Mouse (Mus musculus): ENCODE measurements around the gene Exosc7. TPM values are rescaled to one million over a fixed set of nuclear protein-coding genes. Genes with fewer than 3 reads are reported as not detected.

The Exosc7 gene
- polyA plus RNA-seq, 1 experiment from 2014 or later = 11.6 TPM

GRCm38 (mm10) chr9:123115566-123115965 lies 2.6 kb downstream of the Exosc7 start:
- peaks cover 20% of the 10 kb centered on the region for H3K36me3 ChIP-seq (ENCODE audit: inconsistent target)

GRCm38 (mm10) chr9:123123017-123123416 lies 10.0 kb downstream of the Exosc7 start:
- H3K4me3 ChIP-seq (ENCODE audit: inconsistent target) = no peak overlapping the region
- H3K27ac ChIP-seq = no peak overlapping the region
- H3K36me3 ChIP-seq (ENCODE audit: inconsistent target) = peaks cover 44% of the 10 kb centered on the region
- no peaks in the 10 kb centered on the region for H3K79me2 ChIP-seq (ENCODE audit: inconsistent target)
- 89% methylated on average over 3 of the region's 3 CpGs for WGBS (ENCODE audit: missing documents)

More at GRCm38 (mm10) chr9:123115566-123115965, 2.6 kb downstream of the Exosc7 start:
- Histone ChIP-seq H3K27ac (no peak overlapping the region), H3K4me3 (ENCODE audit: inconsistent target) (no peak overlapping the region), H3K79me2 (ENCODE audit: inconsistent target) (peaks cover 52% of the 10 kb centered on the region)
- 100% methylated on average over 1 of the region's 1 CpGs for WGBS (ENCODE audit: missing documents)

- Histone ChIP-seq H3K4me3 (ENCODE audit: inconsistent target) (no peak overlapping the region), H3K79me2 (ENCODE audit: inconsistent target) (no peaks in the 10 kb centered on the region), H3K36me3 (ENCODE audit: inconsistent target) (peaks cover 50% of the 10 kb centered on the region), H3K27ac (no peak overlapping the region)
- 94% methylated on average over 6 of the region's 6 CpGs for WGBS (ENCODE audit: missing documents)
Measured at GRCm38 (mm10) chr9:123123571-123124412, 10.8 kb downstream of the Exosc7 start.

- WGBS (ENCODE audit: missing documents) = 94% methylated on average over 2 of the region's 2 CpGs
- no peak overlapping the region for H3K27ac ChIP-seq
- no peaks in the 10 kb centered on the region for H3K79me2 ChIP-seq (ENCODE audit: inconsistent target)
- H3K4me3 ChIP-seq (ENCODE audit: inconsistent target) = no peak overlapping the region
- H3K36me3 ChIP-seq (ENCODE audit: inconsistent target) = peaks cover 46% of the 10 kb centered on the region
Measured at GRCm38 (mm10) chr9:123124413-123124981, 11.5 kb downstream of the Exosc7 start.

GRCm38 (mm10) chr9:123127663-123128062 lies 14.6 kb downstream of the Exosc7 start:
- Histone ChIP-seq H3K36me3 (ENCODE audit: inconsistent target) (peaks cover 50% of the 10 kb centered on the region), H3K27ac (no peak overlapping the region), H3K4me3 (ENCODE audit: inconsistent target) (no peak overlapping the region), H3K79me2 (ENCODE audit: inconsistent target) (no peaks in the 10 kb centered on the region)
- 93% methylated on average over 6 of the region's 6 CpGs for WGBS (ENCODE audit: missing documents)

- H3K27ac ChIP-seq = no peak overlapping the region
- H3K79me2 ChIP-seq (ENCODE audit: inconsistent target) = no peaks in the 10 kb centered on the region
- 95% methylated on average over 3 of the region's 3 CpGs for WGBS (ENCODE audit: missing documents)
- H3K4me3 ChIP-seq (ENCODE audit: inconsistent target) = no peak overlapping the region
- H3K36me3 ChIP-seq (ENCODE audit: inconsistent target) = peaks cover 77% of the 10 kb centered on the region
Measured at GRCm38 (mm10) chr9:123132994-123133393, 20.0 kb downstream of the Exosc7 start.

- Histone ChIP-seq H3K4me3 (ENCODE audit: inconsistent target) (no peak overlapping the region), H3K27ac (no peak overlapping the region), H3K79me2 (ENCODE audit: inconsistent target) (no peaks in the 10 kb centered on the region), H3K36me3 (ENCODE audit: inconsistent target) (peaks cover 51% of the 10 kb centered on the region)
- WGBS (ENCODE audit: missing documents) = 92% methylated on average over 7 of the region's 7 CpGs
Measured at GRCm38 (mm10) chr9:123136953-123137682, 24.1 kb downstream of the Exosc7 start.

GRCm38 (mm10) chr9:123138891-123139474 lies 26.0 kb downstream of the Exosc7 start:
- H3K36me3 ChIP-seq (ENCODE audit: inconsistent target) = peaks cover 37% of the 10 kb centered on the region; the same call in 1 of the 2 replicates
- 72% methylated on average over 5 of the region's 5 CpGs for WGBS (ENCODE audit: missing documents)
- H3K27ac ChIP-seq = no peak overlapping the region
- no peaks in the 10 kb centered on the region for H3K79me2 ChIP-seq (ENCODE audit: inconsistent target)
- H3K4me3 ChIP-seq (ENCODE audit: inconsistent target) = no peak overlapping the region

GRCm38 (mm10) chr9:123139887-123140614 lies 27.0 kb downstream of the Exosc7 start:
- Histone ChIP-seq H3K36me3 (ENCODE audit: inconsistent target) (peaks cover 29% of the 10 kb centered on the region; the same call in 1 of the 2 replicates), H3K27ac (no peak overlapping the region), H3K79me2 (ENCODE audit: inconsistent target) (no peaks in the 10 kb centered on the region), H3K4me3 (ENCODE audit: inconsistent target) (no peak overlapping the region)
- 60% methylated on average over 4 of the region's 4 CpGs for WGBS (ENCODE audit: missing documents)

GRCm38 (mm10) chr9:123148430-123148829 lies 35.4 kb downstream of the Exosc7 start:
- Histone ChIP-seq H3K79me2 (ENCODE audit: inconsistent target) (no peaks in the 10 kb centered on the region), H3K4me3 (ENCODE audit: inconsistent target) (no peak overlapping the region), H3K36me3 (ENCODE audit: inconsistent target) (no peaks in the 10 kb centered on the region), H3K27ac (no peak overlapping the region)
- WGBS (ENCODE audit: missing documents) = 97% methylated on average over 5 of the region's 5 CpGs

- H3K4me3 ChIP-seq (ENCODE audit: inconsistent target) = no peak within 1 kb of the TSS
- WGBS (ENCODE audit: missing documents) = 95% methylated on average over 5 of the region's 5 CpGs
- H3K27ac ChIP-seq = no peak within 1 kb of the TSS
- no peaks in the 10 kb centered on the region for H3K79me2 ChIP-seq (ENCODE audit: inconsistent target)
- no peaks in the 10 kb centered on the region for H3K36me3 ChIP-seq (ENCODE audit: inconsistent target)
Measured at GRCm38 (mm10) chr9:123150241-123151020, 37.4 kb downstream of the Exosc7 start, which contains the start of gene Clec3b. Gene Clec3b, plus strand, starts transcription at chr9:123150946.

GRCm38 (mm10) chr9:123151561-123151960 lies 38.5 kb downstream of the Exosc7 start:
- H3K79me2 ChIP-seq (ENCODE audit: inconsistent target) = no peaks in the 10 kb centered on the region
- no peaks in the 10 kb centered on the region for H3K36me3 ChIP-seq (ENCODE audit: inconsistent target)
- H3K4me3 ChIP-seq (ENCODE audit: inconsistent target) = no peak overlapping the region
- H3K27ac ChIP-seq = no peak overlapping the region
- WGBS (ENCODE audit: missing documents) = 60% methylated on average over 1 of the region's 1 CpGs

- H3K36me3 ChIP-seq (ENCODE audit: inconsistent target) = no peaks in the 10 kb centered on the region
- H3K4me3 ChIP-seq (ENCODE audit: inconsistent target) = no peak overlapping the region
- no peaks in the 10 kb centered on the region for H3K79me2 ChIP-seq (ENCODE audit: inconsistent target)
- H3K27ac ChIP-seq = no peak overlapping the region
- 10% methylated on average over 3 of the region's 3 CpGs for WGBS (ENCODE audit: missing documents)
Measured at GRCm38 (mm10) chr9:123152026-123152425, 39.0 kb downstream of the Exosc7 start.
